Mouse (Mus musculus) CD4-positive, CD25-positive, alpha-beta regulatory T cell, adult 2 months (primary cell): ENCODE results near the gene Lgsn.

Source experiments
- DNase-seq: peaks from one replicate; pipeline ENCODE4 v3.0.0-alpha.2; 2012; ENCODE audit warnings: low read depth, low spot score

Lgsn gene

DNA sequence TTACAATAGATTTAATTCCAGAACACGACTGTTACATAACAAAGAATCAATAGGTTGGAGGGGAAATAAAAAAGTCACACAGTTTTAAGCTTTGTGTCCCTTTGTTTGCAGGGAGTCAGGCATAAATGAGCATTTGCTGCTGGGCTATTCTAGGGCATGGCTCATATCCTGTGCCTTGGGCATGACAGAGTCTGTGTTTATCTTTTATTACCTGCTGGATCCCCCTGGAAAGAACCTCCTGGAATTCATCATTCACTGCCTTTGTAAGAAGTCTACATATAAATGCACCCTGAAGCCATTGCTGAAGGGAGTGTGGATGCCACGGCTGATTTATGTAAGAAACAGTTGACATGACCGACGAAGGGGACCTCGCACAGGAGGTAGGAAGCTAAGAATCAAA, at the start of gene Lgsn:
Gene Lgsn (plus strand): TSS at position 301 of the 400 bp plus-strand sequence.
- no peak for DNase-seq

- no peak for DNase-seq
Observed at GRCm38 (mm10) chr1:31138387-31138786, 37.8 kb upstream of the Lgsn start.

GRCm38 (mm10) chr1:31142288-31143094, 33.7 kb upstream of the Lgsn start:
- DNase-seq: no peak

GRCm38 (mm10) chr1:31143571-31143970, 32.6 kb upstream of the Lgsn start:
- no peak for DNase-seq

DNA sequence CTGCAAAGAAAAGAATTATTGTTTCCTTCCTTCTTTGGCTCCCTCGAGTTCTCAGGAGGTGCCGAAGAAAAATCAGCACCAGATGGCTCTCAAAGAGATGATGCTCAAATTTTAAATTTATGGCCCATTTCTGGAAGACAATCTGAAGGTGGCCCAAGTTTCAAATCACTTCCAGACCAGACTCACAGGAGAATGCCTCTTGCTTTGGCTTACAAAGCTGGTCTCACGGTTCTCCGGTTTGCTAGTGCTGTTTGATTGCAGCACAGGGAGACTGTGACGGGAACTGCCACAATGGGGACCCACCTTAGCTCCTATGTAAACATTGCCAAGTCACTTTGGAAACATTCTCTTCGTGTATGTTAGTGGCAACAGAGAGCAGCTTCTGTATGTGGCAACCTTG, 26.5 kb upstream of the Lgsn start:
- DNase-seq: no peak

- DNase-seq: no peak
Observed at GRCm38 (mm10) chr1:31150546-31150945, 25.7 kb upstream of the Lgsn start.

DNA sequence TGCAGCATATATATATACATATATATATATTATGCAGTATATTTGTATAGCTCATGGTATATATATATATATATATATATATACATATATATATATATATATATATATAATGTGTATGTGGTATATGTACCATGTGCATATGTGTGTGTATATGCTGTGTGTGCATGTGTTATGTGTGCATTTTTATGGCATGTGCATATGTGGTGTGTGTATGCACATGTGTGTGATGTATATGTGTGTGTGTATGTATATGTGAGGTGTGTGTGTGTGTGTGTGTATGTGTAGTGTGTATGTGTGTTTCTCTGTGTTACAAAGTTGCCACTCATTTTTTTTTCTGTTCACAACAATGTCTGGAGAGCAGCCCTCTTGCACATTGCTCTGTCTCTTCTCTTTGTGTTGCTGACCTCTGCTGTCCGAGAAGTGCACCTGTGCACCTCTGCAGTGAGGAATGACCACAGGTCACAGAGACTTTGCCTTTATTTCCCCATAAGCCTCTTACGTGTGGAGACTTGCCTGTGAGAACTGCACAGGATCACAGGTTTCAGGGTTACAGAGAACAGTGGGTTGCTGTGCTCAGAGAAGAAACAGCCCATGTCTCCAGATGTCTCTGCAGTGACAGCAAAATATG, 23.3 kb upstream of the Lgsn start:
- DNase-seq: no peak

- peak; percentile 68 for DNase-seq
Observed at GRCm38 (mm10) chr1:31153793-31154349, 22.3 kb upstream of the Lgsn start.

DNA sequence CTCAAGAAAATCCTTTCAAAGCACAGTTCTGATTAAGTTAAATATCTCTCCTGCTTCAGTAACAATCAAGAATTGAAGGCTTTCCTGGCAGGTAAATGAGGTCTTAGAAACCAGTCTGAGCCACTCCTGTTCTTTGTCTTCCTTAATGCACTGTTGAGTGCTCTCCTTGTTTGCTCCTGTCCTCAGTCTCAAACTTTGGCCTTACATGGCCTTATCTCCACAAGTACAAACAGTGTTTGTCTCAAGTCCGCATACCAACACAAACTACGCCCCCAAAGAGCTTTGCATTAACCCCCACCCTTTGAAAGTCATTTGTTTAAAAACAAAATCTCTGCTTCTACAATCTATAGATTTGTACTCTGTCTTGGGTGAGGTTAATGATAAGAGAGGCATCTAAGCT, 20.0 kb upstream of the Lgsn start:
- DNase-seq: no peak

DNA sequence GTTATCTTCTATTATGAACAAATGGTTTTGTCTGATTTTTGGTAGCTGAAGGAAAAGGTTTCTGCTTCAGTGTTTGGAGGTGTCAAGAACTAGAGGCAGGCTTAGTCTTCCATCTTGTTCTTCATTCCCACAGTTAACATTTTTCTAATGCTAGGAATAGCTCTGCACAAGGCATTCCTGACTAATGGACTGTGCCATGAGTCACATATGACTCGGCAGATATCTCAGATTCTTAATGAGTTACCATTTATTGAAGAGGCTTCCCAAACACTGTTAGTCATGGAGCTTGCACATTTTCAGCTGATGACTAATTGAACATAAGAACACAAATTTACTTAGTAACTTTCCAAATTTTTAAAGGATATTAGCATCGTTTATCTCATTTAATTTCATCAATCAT, 19.3 kb upstream of the Lgsn start:
- no peak for DNase-seq

DNA sequence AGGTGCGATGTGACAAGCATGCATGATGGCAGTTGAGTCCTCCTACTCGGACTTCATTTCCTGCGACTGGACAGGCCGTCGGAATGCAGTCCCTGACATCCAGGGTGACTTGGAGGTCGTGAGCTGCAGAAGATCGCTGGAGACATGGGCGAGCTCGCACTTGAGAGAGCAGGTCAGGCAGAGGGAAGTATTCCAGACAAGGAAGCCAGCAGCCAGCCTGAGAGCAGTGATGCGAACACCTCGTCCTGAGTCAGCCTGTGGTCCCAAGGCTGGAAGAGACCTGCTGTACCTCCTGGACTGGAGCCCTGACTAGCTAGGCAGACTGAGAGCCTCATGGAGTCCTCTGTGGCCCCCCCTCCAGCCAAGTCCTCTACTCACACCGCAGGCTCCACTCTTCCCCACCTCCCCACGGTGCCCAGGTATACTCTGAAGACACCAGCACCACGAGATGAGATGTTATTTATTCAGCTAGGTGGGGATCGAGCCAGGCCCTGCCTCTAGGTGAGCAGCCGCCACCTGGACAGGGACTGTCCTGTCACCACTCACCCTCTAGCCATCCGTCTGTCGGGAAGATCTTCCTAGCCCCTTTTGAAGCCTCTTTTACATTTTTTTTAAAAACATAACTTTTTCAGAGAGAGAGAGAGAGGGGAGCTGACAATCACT, 11.5 kb upstream of the Lgsn start:
- DNase-seq: no peak

DNA sequence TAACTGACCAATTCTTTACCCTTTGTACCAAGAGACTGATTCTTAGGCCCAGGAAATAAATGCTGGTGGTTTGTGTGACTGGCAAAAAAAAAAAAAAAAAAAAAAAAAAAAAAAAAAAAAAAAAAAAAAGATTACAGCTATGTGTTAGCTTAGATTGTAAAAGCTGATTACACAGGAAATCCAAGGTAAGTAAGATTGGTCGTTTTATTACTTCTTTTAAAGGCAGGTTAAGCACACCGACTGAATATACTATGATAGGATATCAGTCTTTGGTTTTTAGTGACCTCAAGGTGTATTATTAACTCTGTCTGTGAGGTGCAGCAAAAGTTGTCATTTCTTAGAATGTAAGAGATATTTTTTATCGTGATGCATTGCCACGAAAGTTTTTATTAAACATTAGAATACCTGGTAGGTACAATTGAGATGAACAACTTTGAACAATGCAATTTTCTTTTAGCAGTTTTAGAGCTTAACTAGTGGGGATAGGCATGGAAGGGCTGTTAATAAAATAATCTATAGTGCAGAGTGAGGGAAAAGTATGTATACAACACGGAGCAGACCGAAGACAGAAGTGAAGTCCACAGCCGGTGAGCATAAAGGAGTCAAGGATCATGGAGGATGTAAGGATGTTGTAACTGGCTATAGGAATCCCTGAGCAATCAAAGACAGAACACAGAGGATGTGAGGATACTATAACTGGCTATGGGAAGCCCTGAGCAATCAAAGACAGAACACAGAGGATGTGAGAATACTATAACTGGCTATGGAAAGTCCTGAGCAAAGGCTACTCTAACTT, 10.7 kb upstream of the Lgsn start:
- no peak for DNase-seq

DNA sequence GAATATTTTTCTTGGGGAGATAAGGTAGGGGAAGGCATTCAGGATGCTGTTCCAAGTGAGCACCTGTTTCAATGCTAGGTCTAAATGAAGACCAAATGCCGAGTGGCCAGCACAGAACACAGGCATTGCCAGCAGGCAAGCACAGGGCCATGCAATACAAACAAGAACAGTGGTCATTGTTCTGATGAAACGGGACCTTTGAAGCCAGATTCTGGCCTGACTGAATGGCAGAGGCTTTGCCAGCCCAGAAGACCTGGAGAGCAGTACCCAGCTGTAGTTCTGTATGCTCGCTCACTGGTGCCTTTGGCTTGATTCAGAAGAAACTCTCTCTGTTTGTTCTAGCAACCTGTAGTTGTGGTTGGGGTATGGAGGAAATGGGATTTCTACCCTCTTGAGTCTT, 800 bp upstream of the Lgsn start:
- DNase-seq: no peak

GRCm38 (mm10) chr1:31178264-31178663, 2.1 kb downstream of the Lgsn start:
- DNase-seq: no peak

DNA sequence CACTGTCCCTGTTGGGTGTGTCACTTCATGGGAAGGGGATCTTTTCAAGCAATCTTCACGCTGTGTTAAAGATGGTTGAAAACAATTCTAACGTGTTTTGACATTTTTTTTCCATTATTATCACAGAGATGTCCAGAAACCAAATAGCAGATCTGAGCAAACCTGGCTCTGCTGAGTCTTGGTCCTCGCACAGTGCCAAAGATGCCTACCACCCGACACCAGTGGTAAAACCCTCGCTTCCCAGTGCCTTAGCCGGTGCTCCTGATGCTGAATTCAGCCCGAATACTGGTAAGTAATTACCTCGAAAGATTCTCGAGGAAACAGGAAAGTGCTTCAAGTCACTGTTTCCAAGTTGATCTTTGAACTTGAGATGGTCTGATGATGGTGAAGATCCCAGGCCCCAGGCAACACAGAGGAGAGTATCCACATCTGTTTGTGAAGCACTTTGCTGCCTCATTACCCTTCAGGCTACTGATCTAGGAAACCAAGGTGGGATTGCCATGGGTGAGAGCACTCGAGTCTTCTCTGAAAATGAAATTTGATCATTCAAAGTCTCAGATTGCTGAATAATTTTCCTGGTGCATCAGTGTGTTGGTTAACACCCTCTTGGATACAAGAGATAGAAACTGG, 14.2 kb downstream of the Lgsn start:
- DNase-seq: no peak

- no peak for DNase-seq
Observed at GRCm38 (mm10) chr1:31195633-31196032, 19.4 kb downstream of the Lgsn start.

DNA sequence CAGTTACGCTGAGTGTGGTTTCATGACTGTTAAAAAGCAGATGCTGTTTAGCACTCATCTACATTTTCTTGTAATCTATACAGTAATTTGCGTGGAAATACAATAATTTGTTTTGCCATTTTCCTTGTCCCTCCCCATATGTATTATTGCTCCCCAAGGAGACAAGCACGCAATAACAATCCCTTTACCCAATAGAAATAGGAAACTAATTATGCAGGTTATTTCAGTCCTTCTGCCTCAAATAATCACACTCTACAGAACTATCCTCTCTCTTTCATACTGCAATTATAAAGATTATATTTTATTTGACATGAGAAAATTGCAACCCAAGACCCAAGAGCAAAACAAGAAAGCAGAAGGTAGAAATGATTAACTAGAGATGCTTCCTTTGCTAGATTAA, 20.8 kb downstream of the Lgsn start:
- DNase-seq: no peak

DNA sequence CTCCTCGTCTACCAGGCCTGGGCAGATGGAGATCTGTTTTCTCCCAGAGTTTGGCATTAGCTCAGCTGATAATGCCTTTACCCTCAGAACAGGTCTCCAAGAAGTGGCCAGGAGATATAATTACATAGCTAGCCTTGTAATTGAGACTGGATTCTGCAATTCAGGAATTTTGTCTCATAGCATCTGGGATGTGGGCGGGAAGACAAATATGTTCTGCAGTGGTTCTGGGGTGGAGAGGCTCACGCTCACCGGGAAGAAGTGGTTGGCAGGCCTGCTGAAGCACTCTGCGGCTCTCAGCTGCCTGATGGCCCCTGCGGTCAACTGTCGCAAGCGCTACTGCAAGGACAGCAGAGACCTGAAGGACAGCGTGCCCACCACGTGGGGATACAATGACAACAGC, 27.6 kb downstream of the Lgsn start:
- no peak for DNase-seq

DNA sequence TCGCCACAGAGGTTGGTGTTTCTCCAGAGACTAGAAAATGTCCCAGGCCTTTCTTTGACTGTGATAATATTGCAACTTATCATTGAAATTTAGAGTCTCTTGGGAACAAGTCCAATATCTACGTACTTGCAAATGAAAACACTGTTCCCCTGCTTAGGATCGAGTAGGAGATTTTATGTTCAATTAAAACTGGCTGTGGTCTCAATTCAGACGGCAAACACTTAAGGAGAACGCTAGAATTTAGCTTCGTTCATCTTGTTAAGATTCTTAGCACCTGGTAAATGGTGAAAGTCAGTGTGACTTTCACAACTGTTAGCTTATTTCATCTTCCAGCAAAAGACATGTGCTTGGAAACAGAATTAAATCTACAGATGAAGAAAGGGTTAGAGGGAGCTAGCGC, 29.1 kb downstream of the Lgsn start:
- no peak for DNase-seq

DNA sequence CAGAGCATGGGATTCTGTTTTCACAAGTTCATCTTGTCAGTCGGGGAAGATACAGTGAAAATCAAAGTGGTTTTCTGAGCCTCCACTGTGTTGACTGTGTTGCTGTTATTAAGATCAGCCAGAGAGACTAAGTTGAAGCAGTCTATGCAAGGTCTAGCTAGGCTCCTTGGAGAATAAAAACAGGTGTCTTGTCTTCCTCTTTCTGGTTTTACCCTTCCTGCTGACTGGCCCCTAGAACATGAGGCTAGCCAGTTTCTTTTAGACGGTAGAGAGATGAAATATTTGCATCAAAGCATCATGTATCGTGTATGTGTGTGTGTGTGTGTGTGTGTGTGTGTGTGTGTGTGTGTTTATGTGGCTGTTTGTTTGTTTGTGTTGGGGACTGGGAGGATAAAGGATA, 29.6 kb downstream of the Lgsn start:
- DNase-seq: no peak

DNA sequence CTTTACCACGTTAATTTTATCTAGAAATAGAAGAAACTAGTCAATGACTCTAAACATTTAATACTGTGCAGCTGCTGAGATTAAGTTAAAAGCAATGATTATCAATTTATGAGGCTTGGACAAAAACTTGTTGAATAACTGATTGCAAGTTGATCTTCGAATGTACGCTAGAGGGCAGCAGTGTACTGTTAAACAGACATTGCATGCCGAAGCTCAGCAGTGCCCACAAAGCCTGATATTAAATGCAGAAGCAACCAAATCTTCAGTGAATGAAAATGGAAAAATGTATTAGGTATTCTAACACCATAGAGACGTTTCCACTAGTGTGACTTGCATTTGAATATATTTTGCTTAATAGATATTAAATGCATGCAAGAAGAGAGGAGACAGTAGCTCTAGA, 33.9 kb downstream of the Lgsn start:
- DNase-seq: peak; percentile 53
